Mouse (Mus musculus): ENCODE measurements at regions not wholly inside any gene's neighbourhood (a gene's known extent, or its start where the extent isn't known, plus 50 kb on each side); places are given as distances from the start of the nearest gene placed in this dataset.
A peak's percentile ranks its signal among the peaks of the same experiment; 100 is the strongest.
"Not testable (repeated sequence)": the region's sequence is repeated elsewhere in the genome, so short reads cannot be mapped to it uniquely, and the experiment has no call there.

DNA sequence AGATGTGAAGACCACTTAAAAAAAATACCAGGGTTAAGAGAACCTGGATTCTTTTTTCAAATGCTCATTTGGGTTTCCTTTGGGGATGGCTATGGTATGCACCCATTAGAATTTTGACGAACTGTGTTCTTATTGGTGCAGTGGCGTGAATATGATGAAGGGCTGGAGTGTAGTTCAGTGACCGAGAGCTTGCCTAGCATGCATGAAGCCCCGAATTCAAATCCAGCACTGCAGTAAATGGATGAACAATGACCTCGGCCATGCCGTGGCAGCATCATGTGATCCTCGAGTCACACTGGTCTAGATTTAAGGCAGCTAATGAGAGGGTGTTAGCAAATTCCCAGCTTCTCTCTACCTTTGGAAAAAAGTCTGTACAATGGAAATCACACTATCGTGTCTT lies 286.4 kb upstream of the Ubash3b start:
- DNase-seq (ENCODE audit: inconsistent ontology term) = no peak

GRCm38 (mm10) chr9:41447211-41447875 lies 285.8 kb upstream of the Ubash3b start:
- DNase-seq (ENCODE audit: inconsistent ontology term) = peak; percentile 84

DNA sequence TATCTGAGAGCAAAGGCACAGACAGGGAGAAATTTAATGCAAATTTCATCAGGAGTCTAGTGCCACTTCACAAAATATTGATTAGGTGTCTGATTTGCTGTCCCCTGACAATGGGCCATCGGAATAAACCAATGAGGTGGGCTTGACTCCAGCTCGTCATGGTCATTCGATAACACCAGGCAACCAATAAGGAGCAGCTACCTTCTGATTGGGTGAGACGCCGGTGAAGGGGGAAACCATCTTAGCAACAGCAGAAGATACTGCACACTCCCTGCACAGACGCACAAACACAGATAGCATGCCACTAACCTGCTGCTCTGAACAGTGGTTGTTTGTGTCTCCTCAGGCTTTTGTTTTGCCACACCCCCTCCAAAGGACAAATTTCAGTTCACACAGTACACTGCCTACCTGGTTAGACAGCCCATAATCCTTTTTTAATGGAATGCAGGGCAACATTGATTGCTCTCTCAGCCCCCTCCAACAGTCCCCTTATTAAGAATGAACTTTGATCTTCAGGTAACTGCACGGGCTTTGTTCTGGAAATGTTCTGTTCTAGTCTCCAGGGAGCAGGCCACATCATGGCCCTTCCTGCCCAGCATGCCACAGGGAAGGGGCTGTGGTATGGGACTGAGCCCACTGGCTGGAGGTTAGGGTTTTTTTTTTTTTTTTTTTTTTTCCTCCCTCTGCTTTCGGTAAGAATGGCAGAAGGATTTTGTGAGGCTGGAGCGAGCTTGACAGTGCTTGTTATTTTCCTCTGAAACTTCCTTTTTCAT lies 285.1 kb upstream of the Ubash3b start:
- DNase-seq (ENCODE audit: inconsistent ontology term) = no peak

GRCm38 (mm10) chr9:41442418-41442817 lies 280.9 kb upstream of the Ubash3b start:
- no peak for DNase-seq (ENCODE audit: inconsistent ontology term)

GRCm38 (mm10) chr9:41439979-41440378 lies 278.5 kb upstream of the Ubash3b start:
- no peak for DNase-seq (ENCODE audit: inconsistent ontology term)

DNA sequence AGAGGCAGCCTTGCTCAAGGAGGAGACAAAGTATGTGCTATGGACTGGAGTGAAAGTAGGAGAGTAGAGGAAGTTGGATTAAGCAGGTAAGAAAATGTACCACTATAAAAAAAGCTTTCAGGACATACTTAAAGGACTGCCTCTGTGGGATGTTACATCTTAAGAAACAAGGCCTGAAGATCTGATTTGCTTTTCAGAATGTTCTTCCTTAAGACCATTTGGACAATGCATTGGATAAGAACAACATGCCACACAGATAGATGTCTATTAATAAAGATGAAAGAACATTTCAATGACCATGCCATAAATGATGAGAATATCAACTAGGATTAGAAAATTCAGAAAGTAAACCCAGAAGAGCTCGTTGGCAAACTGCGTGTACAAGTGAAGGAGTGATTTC lies 276.6 kb upstream of the Ubash3b start:
- DNase-seq (ENCODE audit: inconsistent ontology term) = no peak

- peak; percentile 82 for DNase-seq (ENCODE audit: inconsistent ontology term)
These were observed 269.2 kb upstream of the Ubash3b start for GRCm38 (mm10) chr9:41430391-41431343.

GRCm38 (mm10) chr9:41429711-41430390 lies 268.4 kb upstream of the Ubash3b start:
- DNase-seq (ENCODE audit: inconsistent ontology term) = no peak

DNA sequence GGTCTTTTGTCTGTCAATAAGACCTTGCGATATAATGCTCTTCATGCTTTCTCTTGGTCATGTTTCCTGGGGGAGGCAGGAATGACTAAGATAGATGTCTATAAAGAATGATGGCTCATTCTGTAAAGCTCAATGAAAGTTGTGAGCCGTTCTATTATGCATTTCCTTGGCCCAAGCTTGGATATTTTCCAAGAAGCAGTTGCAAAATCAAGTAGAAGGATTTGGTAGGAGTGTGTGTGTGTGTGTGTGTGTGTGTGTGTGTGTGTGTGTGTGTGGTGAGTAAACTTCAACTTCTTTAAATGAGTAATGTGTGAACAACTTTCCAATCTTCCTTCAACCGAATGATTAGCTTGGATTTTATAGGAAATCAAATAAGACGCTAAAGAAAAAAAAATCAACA lies 267.7 kb upstream of the Ubash3b start:
- no peak for DNase-seq (ENCODE audit: inconsistent ontology term)

DNA sequence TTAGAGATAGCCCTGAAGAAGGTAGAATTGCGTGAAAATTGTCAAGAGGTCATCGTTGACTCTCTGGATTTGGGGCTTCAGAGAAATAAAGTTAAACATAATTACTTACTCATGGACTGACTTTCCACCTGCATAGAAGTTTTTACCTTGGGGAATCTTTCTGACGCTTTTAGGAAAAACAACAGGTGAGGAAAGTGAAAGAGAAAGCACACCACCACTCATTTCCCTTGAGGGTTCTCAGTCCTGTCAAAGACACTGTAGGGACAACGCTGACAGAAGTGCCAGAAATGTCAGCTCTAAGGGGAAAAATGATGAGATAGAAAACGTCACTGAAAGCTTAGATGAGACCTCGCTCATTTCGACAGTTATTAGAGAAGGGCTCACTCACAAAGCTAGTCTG lies 265.2 kb upstream of the Ubash3b start:
- DNase-seq (ENCODE audit: inconsistent ontology term) = no peak

DNA sequence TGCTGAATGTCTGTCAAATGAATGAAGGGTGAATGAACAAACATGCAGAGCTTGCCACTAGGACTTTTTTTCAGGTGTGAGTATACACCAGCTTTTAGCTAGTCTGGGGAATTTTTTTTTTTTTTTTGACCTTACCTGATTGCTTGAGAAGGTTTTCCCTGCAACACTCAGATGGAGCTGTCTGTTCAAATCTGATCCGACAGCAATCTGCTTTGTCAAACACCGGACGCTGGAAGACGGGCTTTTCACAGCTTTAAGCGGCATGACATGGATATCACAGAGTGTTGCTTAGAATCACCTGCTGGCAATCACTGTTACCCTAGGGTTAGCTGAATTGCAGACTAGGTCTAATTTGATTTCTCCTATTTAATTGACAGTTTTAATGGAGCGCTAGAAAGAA lies 263.7 kb upstream of the Ubash3b start:
- DNase-seq (ENCODE audit: inconsistent ontology term) = no peak

DNA sequence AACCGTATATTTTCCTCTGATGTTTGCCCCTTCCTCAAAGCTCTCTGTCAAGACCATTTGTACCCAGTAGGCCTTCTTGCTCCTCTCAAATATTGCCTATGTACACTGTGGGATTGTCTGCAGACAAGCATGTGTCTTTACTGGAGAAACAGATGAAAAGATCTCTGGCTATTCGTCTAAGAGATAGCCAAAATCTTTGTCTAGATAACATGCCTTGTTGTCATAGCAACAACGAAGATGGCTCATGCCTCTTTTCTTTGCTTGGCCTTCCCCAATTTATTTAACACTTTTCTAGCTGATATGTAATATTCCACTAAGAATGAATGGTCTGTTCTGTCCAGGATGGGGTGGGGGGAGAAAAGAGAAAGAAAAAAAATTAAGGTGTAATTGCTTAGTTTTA lies 252.3 kb upstream of the Ubash3b start:
- DNase-seq (ENCODE audit: inconsistent ontology term) = no peak

DNA sequence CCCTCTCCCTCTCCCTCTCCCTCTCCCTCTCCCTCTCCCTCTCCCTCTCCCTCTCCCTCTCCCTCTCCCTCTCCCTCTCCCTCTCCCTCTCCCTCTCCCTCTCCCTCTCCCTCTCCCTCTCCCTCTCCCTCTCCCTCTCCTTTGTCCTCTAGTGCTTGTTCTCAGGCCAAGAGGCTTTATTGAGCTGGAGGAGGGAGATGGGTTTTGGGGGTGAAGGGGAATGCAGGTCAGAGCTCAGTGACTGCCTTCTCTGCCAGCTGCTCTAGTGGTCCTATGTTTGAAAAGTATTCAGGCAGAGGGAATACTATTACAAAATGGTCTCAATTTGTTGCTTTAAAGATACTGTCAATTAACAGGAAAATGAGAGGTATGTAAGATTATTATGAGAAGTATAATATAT lies 251.6 kb upstream of the Ubash3b start:
- DNase-seq (ENCODE audit: inconsistent ontology term) = not testable (repeated sequence)

DNA sequence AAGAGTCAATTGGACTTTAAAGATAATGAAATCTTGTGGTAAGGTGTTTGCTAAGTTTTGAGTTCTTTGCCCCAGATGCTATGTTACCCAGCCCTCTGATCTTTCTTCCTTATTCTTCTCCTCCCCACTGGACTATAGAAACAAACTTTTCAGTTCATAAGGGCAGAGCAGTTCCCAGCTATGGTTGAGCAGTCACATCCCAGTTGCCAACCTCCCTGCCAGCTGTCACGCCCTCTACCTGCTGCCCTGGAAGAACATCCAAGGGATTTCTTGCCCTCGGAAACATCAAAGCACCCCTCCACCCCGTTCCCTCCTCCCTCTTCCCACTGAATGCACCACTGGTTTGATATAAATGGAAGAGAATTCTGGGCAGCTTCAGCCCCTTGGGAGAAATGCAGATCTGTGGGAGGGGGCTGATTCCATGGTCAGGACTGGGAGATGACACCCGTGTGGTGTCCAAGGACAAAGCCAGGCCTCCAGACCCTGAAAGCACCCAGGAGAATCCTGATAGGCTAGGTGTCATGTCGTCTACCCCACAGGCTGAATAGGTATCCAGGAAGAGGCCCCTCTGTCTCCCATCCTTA lies 250.8 kb upstream of the Ubash3b start:
- DNase-seq (ENCODE audit: inconsistent ontology term) = no peak

GRCm38 (mm10) chr9:41408301-41408700 lies 246.8 kb upstream of the Ubash3b start:
- DNase-seq (ENCODE audit: inconsistent ontology term) = peak; percentile 58

DNA sequence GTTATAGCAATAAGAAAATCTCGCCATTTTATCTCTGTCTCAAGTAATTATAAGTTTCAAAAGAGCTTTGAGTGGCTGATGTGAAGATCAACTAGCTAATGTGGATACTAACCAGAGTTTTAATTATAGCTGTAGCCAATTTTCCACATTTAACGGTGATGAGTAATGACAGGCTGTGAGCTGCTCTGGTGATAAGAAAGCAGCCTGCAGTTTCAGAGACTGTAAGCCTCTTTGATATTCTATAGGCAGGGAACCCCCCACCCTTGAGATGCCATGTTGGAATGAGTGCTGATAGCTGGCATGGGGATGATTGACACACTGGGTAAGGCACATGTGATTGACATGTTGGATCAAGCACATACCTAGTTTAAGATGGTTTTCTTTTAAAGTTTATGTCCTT lies 245.6 kb upstream of the Ubash3b start:
- DNase-seq (ENCODE audit: inconsistent ontology term) = peak; percentile 43

- no peak for DNase-seq (ENCODE audit: inconsistent ontology term)
These were observed 241.4 kb upstream of the Ubash3b start for GRCm38 (mm10) chr9:41402942-41403341.

GRCm38 (mm10) chr9:41400950-41401349 lies 239.5 kb upstream of the Ubash3b start:
- DNase-seq (ENCODE audit: inconsistent ontology term) = no peak

DNA sequence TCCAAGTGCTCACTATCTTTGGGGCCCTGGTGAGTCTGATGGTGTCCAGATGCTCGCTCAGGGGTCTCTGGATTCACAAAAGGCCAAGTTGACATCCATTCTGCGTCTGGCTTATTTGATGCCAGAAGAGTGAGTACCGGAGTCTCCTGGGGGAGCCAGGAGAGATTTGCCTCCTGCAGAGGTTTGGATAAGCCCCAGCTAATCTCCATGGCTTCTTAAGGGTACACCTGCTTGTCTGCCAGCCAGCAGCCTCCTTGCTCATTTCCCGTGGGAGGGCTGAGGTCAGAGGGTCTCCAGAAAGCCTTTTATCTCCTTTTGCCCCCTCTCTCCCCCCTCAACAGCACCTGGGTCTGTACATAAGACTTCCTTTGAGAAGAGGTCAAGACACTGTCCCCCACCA lies 234.0 kb upstream of the Ubash3b start:
- DNase-seq (ENCODE audit: inconsistent ontology term) = no peak

DNA sequence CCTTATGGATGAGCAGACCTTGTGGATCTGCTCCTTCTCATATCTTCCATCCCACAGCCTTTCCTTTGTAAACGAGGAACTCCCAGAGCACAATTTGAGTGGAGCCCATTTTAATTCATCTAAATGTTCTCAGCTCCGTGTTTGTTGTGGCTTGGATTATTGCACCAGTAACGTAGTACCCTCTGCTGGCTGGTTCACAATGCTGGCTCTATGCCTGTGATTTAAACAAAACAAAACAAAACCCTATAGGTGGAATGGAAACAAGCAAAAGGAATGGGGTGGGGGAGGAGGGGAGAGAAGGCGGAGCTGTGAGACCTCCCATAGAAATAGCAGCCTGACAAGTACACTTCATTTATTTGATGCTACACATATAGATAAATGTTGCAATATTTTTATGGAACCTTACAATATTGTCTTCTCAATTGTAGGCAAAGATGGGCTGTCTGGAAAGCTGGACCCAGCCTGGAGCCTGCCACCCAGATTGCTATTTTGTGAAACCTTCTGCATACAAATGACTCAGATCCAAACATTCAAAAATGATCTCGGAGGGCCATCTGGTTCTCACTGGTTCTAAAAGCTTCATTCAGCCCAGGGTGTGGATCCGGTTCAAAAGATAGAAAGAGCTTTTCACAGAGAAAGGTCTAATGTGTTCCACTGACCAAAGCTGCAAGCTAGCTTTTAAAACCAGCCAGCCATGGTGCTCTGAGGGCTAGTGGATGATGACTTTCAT lies 230.3 kb upstream of the Ubash3b start:
- peak; percentile 76 for DNase-seq (ENCODE audit: inconsistent ontology term)

DNA sequence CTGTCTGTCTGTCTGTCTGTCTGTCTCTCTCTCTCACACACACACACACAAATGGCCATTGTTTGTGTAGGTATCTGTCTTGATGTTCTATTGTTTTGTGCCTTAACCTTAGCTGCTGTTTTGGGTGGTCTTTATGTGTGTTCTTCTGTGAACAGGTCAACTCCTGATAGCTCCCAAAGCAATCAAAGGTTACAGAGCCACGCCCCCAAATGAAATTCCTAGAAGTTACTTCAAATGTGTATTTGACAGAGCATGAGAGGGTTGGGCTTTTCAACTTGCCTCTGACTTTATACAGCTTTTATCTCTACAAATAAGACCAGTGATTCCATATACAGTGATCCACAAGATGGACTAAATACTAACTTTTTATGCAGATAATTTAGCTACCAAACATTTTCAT lies 217.8 kb upstream of the Ubash3b start:
- DNase-seq (ENCODE audit: inconsistent ontology term) = no peak

Measured in Muller cell, postnatal 12 days (primary cell).